Mouse (Mus musculus) B cell, adult 62 days (primary cell): ENCODE results near the gene Prdm16. TPM values are rescaled to one million over a fixed set of nuclear protein-coding genes. Genes with fewer than 3 reads are reported as not detected.

Experiments used
- total RNA-seq: library from RNA; stranded (reverse); gene quantifications from 4 replicates; pipeline ENCODE4 v1.2.4, GENCODE M21; 2023

The Prdm16 gene
- 0.54 to 4.0 TPM (median 1.5 TPM) in 4 replicates for total RNA-seq

DNA sequence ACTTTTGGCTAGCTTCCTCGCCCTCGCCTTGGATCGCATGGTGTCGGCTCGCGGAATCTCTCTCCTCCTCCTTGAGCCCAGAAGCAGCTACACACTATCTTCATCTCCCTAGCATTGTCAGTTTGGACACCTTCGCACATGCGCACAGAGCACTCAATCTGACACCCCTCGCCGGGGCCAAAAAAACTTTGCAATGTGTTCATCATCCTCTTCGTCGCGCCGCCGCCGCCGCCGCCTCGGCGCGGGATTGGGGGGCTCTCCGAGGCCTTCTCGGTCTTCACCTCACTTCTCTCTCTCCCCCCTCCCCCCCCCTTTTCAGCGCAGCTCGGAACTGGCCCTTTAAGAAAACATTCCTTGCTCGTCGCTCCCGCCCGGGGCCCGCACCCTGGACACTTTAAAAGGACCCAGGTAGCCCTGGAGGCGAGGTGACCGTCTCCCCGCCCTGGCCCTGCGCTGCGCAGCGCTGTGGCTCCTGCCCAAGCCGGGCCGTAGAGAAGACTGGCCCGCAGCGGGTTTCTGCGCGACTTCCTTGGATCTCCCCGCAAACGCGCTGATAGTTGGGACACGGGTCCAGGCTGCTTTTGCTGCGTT is at the start of gene Prdm16:
Gene Prdm16, minus strand, starts transcription at position 153 of the 591 bp plus-strand sequence.

DNA sequence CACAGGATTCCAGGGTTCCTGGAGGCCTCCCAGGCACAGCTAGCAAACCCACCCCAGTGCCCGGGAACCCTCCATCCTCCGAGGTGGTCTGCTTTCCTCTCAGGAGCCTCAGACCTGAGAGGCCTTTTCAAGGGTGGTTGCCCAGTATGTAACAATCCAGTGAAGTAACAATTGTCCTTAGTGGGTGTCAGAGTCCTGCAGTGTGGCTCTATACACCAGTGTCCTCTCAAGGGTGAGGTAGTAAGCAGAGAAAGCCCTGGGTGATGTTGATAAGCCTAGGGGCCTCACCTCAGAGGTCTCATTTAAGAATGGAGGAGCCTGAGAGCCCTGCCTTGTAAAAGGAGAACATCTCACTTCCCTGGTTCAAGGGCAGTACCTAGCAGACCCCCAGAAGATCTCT is 31.1 kb upstream of the Prdm16 start, which contains the start of gene Actrt2:
Gene Actrt2, minus strand, starts transcription at position 101 of the 400 bp plus-strand sequence.

DNA sequence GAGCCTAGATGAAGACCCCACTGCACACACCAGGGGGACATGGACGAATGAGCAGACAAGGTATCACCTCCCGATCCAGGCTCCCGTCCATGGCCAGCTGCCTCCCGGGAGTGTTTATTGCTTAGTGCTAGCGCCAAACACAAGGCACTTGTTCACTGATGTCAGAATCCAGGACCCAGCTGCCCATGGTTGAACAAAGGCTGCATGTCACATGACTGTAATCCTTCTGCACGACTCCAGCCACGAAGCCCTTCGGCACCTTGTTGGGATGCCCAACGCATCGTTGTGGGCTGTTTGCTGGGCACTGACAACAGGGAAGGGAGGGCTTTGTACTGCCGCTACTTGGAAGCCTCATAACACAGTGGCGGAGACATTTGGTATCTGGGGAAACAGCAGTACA is 300.9 kb downstream of the Prdm16 start, which contains the start of gene B230104I21Rik:
Gene B230104I21Rik, plus strand, starts transcription at position 367 of the 400 bp plus-strand sequence.

DNA sequence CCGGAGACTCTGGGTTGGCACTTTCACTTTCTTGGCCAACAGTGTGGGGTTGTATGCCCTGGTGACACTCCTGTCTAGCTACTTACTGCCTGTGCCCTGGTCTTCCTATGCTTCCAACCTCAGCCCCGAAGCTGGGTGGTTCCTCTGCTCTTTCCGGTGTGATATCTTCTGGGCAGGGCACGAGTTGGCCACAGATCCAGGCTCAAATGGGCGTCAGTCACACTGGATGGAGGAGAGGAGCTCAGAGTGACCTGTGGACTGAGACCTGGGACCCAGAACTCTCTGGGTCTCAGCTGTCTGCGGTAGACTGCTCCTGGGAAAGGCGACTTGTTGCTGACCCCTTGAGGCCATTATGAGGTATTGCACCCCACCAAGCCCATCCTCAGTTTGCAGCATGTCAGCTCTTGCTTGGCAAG is 335.2 kb downstream of the Prdm16 start, which contains the start of gene Arhgef16:
Gene Arhgef16, minus strand, starts transcription at position 211 of the 416 bp plus-strand sequence.

Other genes starting within 250 kb of the Prdm16 start
- not detected in 4 replicates for gene Actrt2, start 31.0 kb upstream of the Prdm16 start, total RNA-seq
- gene Ttc34, start 200.6 kb upstream of the Prdm16 start, total RNA-seq: not detected in 4 replicates
- gene Mmel1, start 232.7 kb upstream of the Prdm16 start, total RNA-seq: not detected in 4 replicates